Mouse (Mus musculus): ENCODE measurements around the gene Oas1d. TPM values are rescaled to one million over a fixed set of nuclear protein-coding genes. Genes with fewer than 3 reads are reported as not detected.
"Not testable (repeated sequence)": the region's sequence is repeated elsewhere in the genome, so short reads cannot be mapped to it uniquely, and the experiment has no call there.

Gene Oas1d
- polyA plus RNA-seq, 1 experiment: not detected

GRCm38 (mm10) chr5:120887413-120887812, 26.9 kb upstream of the Oas1d start, which contains the start of gene Oas1g:
Gene Oas1g, minus strand, starts transcription at chr5:120887613.
- not testable (repeated sequence) for H3K27ac ChIP-seq (ENCODE audit: insufficient read depth, low read length); DNase-seq (ENCODE audit: low read depth in 1 of 2, low spot score in 2 of 2); H3K36me3 ChIP-seq (ENCODE audit: control insufficient read depth, insufficient read depth, low read length); H3K4me1 ChIP-seq (ENCODE audit: control insufficient read depth, insufficient read depth, insufficient read length); H3K4me3 ChIP-seq (ENCODE audit: extremely low read depth, insufficient read depth, insufficient read length); H3K27me3 ChIP-seq (ENCODE audit: control insufficient read depth, insufficient read depth, low read length)
- 30% methylated on average over 6 of the region's 9 CpGs for WGBS

DNA sequence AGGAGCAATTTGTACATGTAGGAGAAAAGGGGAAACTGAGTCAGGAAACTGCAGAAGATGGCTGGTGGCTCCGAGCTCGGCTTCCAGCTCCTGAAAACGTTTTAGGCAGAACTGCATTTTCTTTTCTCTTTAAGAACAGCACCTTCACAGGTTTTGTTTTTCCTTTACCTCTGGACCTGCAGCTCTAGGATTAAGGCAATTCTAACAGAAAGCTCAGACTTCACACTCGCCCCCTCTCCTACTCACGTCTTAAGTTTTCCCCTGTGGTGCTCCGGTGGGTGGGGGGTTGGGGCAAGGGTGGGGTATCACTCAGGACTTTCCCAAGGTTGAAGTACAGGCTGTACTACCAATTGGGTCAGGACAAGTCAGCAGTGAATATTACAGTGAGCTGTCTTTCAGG, 26.5 kb upstream of the Oas1d start:
- H3K4me3 ChIP-seq (ENCODE audit: extremely low read depth, insufficient read depth, insufficient read length): no peak overlapping the region
- DNase-seq (ENCODE audit: low read depth in 1 of 2, low spot score in 2 of 2): no peak
- no peaks in the 10 kb centered on the region for H3K27me3 ChIP-seq (ENCODE audit: control insufficient read depth, insufficient read depth, low read length)
- no peaks in the 10 kb centered on the region for H3K36me3 ChIP-seq (ENCODE audit: control insufficient read depth, insufficient read depth, low read length)
- H3K27ac ChIP-seq (ENCODE audit: insufficient read depth, low read length): no peak overlapping the region
- TF ChIP-seq POLR2A (IDR thresholded peaks at IDR 0.05; ENCODE audit: low read depth, low read length): no peak
- TF ChIP-seq CTCF (IDR thresholded peaks at IDR 0.05; ENCODE audit: extremely low read depth, insufficient read depth, insufficient read length, insufficient replicate concordance): no peak
- H3K4me1 ChIP-seq (ENCODE audit: control insufficient read depth, insufficient read depth, insufficient read length): no peaks in the 10 kb centered on the region
- 55% methylated on average over 6 of the region's 6 CpGs for WGBS

DNA sequence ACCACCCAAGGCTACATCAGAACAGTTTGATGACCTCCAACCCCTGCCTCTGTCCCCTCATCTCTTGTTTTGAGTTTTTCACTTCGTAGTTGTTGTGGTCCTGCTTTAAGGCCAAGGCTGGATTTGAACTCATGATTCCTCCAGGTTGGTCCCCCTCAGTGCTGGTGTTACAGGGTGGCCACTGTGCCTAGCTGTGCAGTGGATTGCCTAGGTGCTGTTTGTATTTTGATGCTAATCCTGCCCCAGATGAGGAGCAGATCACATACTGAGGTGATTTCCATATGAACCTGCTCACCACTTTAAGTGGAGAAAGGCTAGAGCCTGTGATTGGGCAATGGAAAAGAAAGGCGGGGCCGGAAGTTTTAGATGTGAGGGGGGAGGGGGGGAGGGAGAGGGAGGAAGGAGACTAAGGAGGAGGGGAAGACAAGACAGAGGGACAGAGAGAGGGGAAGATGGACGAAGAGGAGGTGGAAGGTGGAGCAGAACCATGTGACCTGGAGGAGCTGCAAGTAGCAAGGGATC, 26.0 kb upstream of the Oas1d start:
- not testable (repeated sequence) for H3K27me3 ChIP-seq (ENCODE audit: control insufficient read depth, insufficient read depth, low read length); H3K36me3 ChIP-seq (ENCODE audit: control insufficient read depth, insufficient read depth, low read length); H3K27ac ChIP-seq (ENCODE audit: insufficient read depth, low read length); H3K4me3 ChIP-seq (ENCODE audit: extremely low read depth, insufficient read depth, insufficient read length); DNase-seq (ENCODE audit: low read depth in 1 of 2, low spot score in 2 of 2); H3K4me1 ChIP-seq (ENCODE audit: control insufficient read depth, insufficient read depth, insufficient read length)
- 62% methylated on average over 4 of the region's 4 CpGs for WGBS

DNA sequence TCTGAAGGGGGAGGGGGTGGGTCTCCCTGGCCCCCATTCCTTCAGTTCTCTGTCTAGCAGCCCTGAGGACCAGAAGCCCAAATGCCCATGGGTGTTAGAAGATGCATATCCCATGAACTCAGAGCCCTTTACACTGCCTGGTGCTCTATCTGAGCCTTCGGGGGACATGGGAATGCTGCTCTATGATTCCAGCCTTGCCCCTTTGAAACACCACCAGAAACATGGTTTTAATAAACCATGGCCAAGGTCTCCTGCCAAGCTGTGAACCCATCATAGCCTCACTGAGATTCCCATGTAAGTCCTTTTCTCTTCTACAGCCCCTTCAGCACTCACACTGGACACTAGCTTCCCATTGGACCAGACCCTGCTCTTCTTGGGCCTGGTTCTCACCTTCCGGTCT, 24.3 kb upstream of the Oas1d start:
- Histone ChIP-seq H3K36me3 (ENCODE audit: control insufficient read depth, insufficient read depth, low read length) (no peaks in the 10 kb centered on the region), H3K27me3 (ENCODE audit: control insufficient read depth, insufficient read depth, low read length) (no peaks in the 10 kb centered on the region), H3K4me3 (ENCODE audit: extremely low read depth, insufficient read depth, insufficient read length) (no peak overlapping the region), H3K27ac (ENCODE audit: insufficient read depth, low read length) (no peak overlapping the region), H3K4me1 (ENCODE audit: control insufficient read depth, insufficient read depth, insufficient read length) (no peaks in the 10 kb centered on the region)
- WGBS: 87% methylated on average over 2 of the region's 2 CpGs
- TF ChIP-seq CTCF (IDR thresholded peaks at IDR 0.05; ENCODE audit: extremely low read depth, insufficient read depth, insufficient read length, insufficient replicate concordance): no peak
- no peak for TF ChIP-seq POLR2A (IDR thresholded peaks at IDR 0.05; ENCODE audit: low read depth, low read length)
- no peak for DNase-seq (ENCODE audit: low read depth in 1 of 2, low spot score in 2 of 2)

- H3K27me3 ChIP-seq (ENCODE audit: control insufficient read depth, insufficient read depth, low read length): no peaks in the 10 kb centered on the region
- DNase-seq (ENCODE audit: low read depth in 1 of 2, low spot score in 2 of 2): no peak
- 12% methylated on average over 3 of the region's 3 CpGs for WGBS
Measured at GRCm38 (mm10) chr5:120890991-120891390, 23.3 kb upstream of the Oas1d start.

DNA sequence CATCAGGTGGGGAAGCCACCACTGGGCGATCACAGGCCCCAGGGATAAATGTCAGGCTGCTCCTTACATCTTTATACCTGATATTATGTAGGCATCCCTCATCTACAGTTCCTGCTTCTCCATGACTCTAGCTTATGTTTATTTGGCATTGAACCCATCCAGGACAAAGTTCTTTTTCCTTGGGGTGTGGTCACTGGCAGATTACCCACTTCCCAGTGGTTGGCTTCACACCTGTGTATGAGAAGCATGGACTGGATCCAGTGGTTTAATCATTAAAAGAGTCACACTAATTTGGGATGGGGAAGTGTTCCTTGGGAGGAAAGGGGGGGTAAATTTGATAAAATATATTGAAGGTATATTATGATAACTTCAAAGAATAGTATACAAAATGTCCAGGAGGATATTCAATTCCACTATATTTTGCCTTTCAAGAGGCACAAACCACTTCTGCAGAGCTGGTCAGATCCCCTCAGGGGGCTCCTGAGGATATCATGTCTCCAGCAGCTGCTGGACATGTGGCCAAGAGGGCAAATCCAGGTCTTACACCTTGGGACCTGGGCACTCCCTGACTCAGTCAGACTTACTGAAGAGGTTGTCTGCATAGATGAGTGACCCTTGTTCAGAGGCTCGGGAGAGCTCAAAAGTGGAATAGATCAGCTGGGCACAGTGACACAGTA, 22.6 kb upstream of the Oas1d start:
- H3K36me3 ChIP-seq (ENCODE audit: control insufficient read depth, insufficient read depth, low read length); H3K27me3 ChIP-seq (ENCODE audit: control insufficient read depth, insufficient read depth, low read length); H3K27ac ChIP-seq (ENCODE audit: insufficient read depth, low read length); H3K4me1 ChIP-seq (ENCODE audit: control insufficient read depth, insufficient read depth, insufficient read length); H3K4me3 ChIP-seq (ENCODE audit: extremely low read depth, insufficient read depth, insufficient read length); DNase-seq (ENCODE audit: low read depth in 1 of 2, low spot score in 2 of 2): not testable (repeated sequence)
- WGBS: 87% methylated on average over 2 of the region's 2 CpGs

More at GRCm38 (mm10) chr5:120890991-120891390, 23.3 kb upstream of the Oas1d start:
- Histone ChIP-seq H3K4me1 (ENCODE audit: control insufficient read depth, insufficient read depth, insufficient read length) (no peaks in the 10 kb centered on the region), H3K27ac (ENCODE audit: insufficient read depth, low read length) (no peak overlapping the region), H3K4me3 (ENCODE audit: extremely low read depth, insufficient read depth, insufficient read length) (no peak overlapping the region), H3K36me3 (ENCODE audit: control insufficient read depth, insufficient read depth, low read length) (no peaks in the 10 kb centered on the region; the same call in 1 of the 2 replicates)
- TF ChIP-seq CTCF (IDR thresholded peaks at IDR 0.05; ENCODE audit: extremely low read depth, insufficient read depth, insufficient read length, insufficient replicate concordance) (no peak), POLR2A (IDR thresholded peaks at IDR 0.05; ENCODE audit: low read depth, low read length) (no peak)

DNA sequence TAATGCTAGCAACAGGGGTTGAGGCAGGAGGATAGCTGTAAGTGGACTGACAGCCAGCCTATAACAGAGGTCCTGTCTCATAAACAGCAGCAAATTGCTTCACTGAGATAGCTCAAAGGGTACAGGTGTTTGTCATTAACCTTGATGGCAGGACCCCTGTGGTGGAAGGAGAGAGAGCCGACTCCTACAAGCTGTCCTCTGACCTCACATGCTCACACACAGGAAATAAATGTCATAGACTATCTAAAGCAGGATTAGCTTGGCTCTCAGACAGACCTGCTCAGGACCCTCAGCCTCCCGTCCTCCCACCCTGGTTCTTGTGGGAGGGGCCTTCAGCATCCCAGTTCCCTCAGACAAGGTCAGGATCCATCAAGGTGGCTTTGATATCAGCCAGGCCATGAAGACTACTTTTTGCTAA, 22.1 kb upstream of the Oas1d start:
- Histone ChIP-seq H3K4me1 (ENCODE audit: control insufficient read depth, insufficient read depth, insufficient read length) (no peaks in the 10 kb centered on the region), H3K4me3 (ENCODE audit: extremely low read depth, insufficient read depth, insufficient read length) (no peak overlapping the region), H3K36me3 (ENCODE audit: control insufficient read depth, insufficient read depth, low read length) (no peaks in the 10 kb centered on the region; the same call in 1 of the 2 replicates), H3K27ac (ENCODE audit: insufficient read depth, low read length) (no peak overlapping the region), H3K27me3 (ENCODE audit: control insufficient read depth, insufficient read depth, low read length) (no peaks in the 10 kb centered on the region)
- TF ChIP-seq CTCF (IDR thresholded peaks at IDR 0.05; ENCODE audit: extremely low read depth, insufficient read depth, insufficient read length, insufficient replicate concordance) (no peak), POLR2A (IDR thresholded peaks at IDR 0.05; ENCODE audit: low read depth, low read length) (no peak)
- whole genome bisulfite sequencing: 84% methylated on average over 2 of the region's 2 CpGs
- no peak for DNase-seq (ENCODE audit: low read depth in 1 of 2, low spot score in 2 of 2)

- H3K27ac ChIP-seq (ENCODE audit: insufficient read depth, low read length); H3K27me3 ChIP-seq (ENCODE audit: control insufficient read depth, insufficient read depth, low read length); H3K4me1 ChIP-seq (ENCODE audit: control insufficient read depth, insufficient read depth, insufficient read length); DNase-seq (ENCODE audit: low read depth in 1 of 2, low spot score in 2 of 2); H3K36me3 ChIP-seq (ENCODE audit: control insufficient read depth, insufficient read depth, low read length); H3K4me3 ChIP-seq (ENCODE audit: extremely low read depth, insufficient read depth, insufficient read length): not testable (repeated sequence)
- 89% methylated on average over 4 of the region's 4 CpGs for WGBS
Measured at GRCm38 (mm10) chr5:120893866-120894265, 20.5 kb upstream of the Oas1d start.

DNA sequence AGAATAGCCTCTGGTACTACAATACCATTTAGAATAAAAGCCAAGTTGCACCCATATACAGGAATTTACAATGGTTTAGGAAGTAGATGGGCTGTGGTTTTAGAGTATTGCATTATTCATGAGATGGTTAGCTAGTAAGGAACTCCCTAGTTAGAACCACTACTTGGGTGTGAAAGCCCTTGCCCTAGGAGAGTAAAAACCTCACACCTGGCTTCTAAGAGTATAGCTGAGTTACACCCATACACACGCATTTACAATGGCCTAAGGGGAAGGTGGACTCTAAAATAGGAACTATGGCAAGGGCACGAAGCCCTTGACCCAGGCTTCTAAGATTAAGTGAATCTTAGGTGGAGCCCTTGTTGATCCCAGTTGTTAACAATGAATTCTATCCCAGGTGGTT, 19.6 kb upstream of the Oas1d start:
- 79% methylated on average over 2 of the region's 2 CpGs for WGBS
- H3K4me1 ChIP-seq (ENCODE audit: control insufficient read depth, insufficient read depth, insufficient read length); H3K36me3 ChIP-seq (ENCODE audit: control insufficient read depth, insufficient read depth, low read length); H3K27me3 ChIP-seq (ENCODE audit: control insufficient read depth, insufficient read depth, low read length); DNase-seq (ENCODE audit: low read depth in 1 of 2, low spot score in 2 of 2); H3K27ac ChIP-seq (ENCODE audit: insufficient read depth, low read length); H3K4me3 ChIP-seq (ENCODE audit: extremely low read depth, insufficient read depth, insufficient read length): not testable (repeated sequence)

Data from spleen, adult 2 months (tissue).